Mouse (Mus musculus) hindlimb bud, embryonic 11.5 days (tissue): ENCODE measurements at regions not wholly inside any gene's neighbourhood (a gene's known extent, or its start where the extent isn't known, plus 50 kb on each side); places are given as distances from the start of the nearest gene placed in this dataset.

Experiments
- DNase-seq: peaks from one replicate; pipeline ENCODE4 v3.0.0-alpha.2; 2012; ENCODE audit warnings: low read depth, low spot score; ENCODE audit errors: extremely low spot score

- no peak for DNase-seq
Observed at GRCm38 (mm10) chr6:94413987-94414360, 86.2 kb upstream of the Slc25a26 start.

GRCm38 (mm10) chr6:94413297-94413986, 86.7 kb upstream of the Slc25a26 start:
- DNase-seq, result no peak

- DNase-seq, result no peak
Observed at GRCm38 (mm10) chr6:94412341-94412740, 87.8 kb upstream of the Slc25a26 start.

GRCm38 (mm10) chr6:94410480-94410879, 89.7 kb upstream of the Slc25a26 start:
- DNase-seq, result no peak

- no peak for DNase-seq
Observed at GRCm38 (mm10) chr6:94408996-94409395, 91.1 kb upstream of the Slc25a26 start.

GRCm38 (mm10) chr6:94407751-94408150, 92.4 kb upstream of the Slc25a26 start:
- no peak for DNase-seq

GRCm38 (mm10) chr6:94405371-94406076, 94.6 kb upstream of the Slc25a26 start:
- DNase-seq, result no peak

- no peak for DNase-seq
Observed at GRCm38 (mm10) chr6:94401617-94402481, 98.3 kb upstream of the Slc25a26 start.

- DNase-seq, result peak; percentile 77
Observed at GRCm38 (mm10) chr6:94401061-94401591, 99.0 kb upstream of the Slc25a26 start.

- DNase-seq, result peak; percentile 42
Observed at GRCm38 (mm10) chr6:94400471-94401051, 99.6 kb upstream of the Slc25a26 start.

GRCm38 (mm10) chr6:94391134-94391533, 107.4 kb upstream of the Magi1 start:
- DNase-seq, result no peak

GRCm38 (mm10) chr6:94390403-94390802, 106.7 kb upstream of the Magi1 start:
- DNase-seq, result no peak

GRCm38 (mm10) chr6:94389716-94390115, 106.0 kb upstream of the Magi1 start:
- DNase-seq, result no peak

- no peak for DNase-seq
Observed at GRCm38 (mm10) chr6:94387648-94388047, 103.9 kb upstream of the Magi1 start.

GRCm38 (mm10) chr6:94385531-94385930, 101.8 kb upstream of the Magi1 start:
- no peak for DNase-seq

- DNase-seq, result no peak
Observed at GRCm38 (mm10) chr6:94369991-94370390, 86.3 kb upstream of the Magi1 start.

- no peak for DNase-seq
Observed at GRCm38 (mm10) chr6:94363951-94364350, 80.2 kb upstream of the Magi1 start.

GRCm38 (mm10) chr6:94362626-94363025, 78.9 kb upstream of the Magi1 start:
- DNase-seq, result no peak

- no peak for DNase-seq
Observed at GRCm38 (mm10) chr6:94357568-94357967, 73.9 kb upstream of the Magi1 start.

- DNase-seq, result no peak
Observed at GRCm38 (mm10) chr6:94354451-94355095, 70.9 kb upstream of the Magi1 start.

- DNase-seq, result no peak
Observed at GRCm38 (mm10) chr6:94344296-94344695, 60.6 kb upstream of the Magi1 start.
